Mouse (Mus musculus): ENCODE measurements around the gene Serf1.

DNA sequence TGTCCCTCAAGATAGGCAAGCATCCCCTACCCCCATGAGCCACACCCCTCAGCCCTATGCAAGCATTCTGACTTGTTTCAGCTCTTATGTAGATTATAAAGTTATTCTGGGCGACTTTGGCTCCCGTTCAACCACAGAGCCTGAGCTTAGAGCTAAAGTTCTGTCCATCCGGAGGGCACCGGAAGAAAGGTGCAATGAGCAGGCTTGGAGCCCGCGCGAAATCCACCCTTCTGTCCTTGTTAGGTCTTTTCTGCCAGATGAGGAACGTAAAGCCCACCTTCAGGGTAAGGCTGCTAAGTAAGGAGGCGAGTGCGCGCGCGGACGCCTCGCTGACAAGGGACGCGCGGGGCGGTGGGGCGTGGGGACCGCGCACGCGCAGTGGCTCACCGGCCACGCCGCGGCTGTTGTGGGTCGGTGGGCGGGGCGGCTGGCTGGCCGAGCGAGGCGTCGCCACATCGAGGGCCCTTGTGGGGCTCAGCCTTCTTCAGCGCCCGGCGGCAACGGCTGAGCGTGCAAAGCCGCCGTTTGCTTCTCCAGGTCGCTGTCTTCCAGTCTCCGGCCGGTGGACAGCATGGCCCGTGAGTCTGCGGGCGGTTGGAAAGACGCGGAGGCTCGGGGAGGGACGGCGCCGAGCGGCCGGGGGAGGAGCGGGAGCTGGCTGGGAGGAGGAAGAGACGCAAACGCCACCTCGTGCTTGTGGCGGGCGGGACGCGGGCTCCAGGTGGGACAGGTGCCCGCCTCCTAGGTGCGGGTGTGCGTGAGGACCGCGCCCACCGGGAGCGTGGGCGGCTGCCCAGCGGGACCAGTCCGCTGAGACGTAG, at the start of gene Serf1:
- no peak for TF ChIP-seq POLR2A (IDR thresholded peaks at IDR 0.05; ENCODE audit: low read depth, low read length)
- TF ChIP-seq CTCF (IDR thresholded peaks at IDR 0.05; ENCODE audit: extremely low read depth, insufficient read depth, insufficient read length, insufficient replicate concordance), result no peak

Measured in spleen, adult 2 months (tissue).